Mouse (Mus musculus) liver, adult 2 months (tissue): ENCODE measurements around the gene Tmem269. TPM values are rescaled to one million over a fixed set of nuclear protein-coding genes. Genes with fewer than 3 reads are reported as not detected.

Experiments used
- DNase-seq: peaks from one replicate; pipeline ENCODE4 v3.0.0-alpha.2; 2011; ENCODE audit warnings: low read depth, low spot score; ENCODE audit errors: extremely low read depth
- H3K27ac ChIP-seq: fragments of 200-500 bp; replicated peaks from 2 replicates; pipeline ENCODE4 v1.5.1; 2012; ENCODE audit warnings: low read depth, mild to moderate bottlenecking, control low read depth, inconsistent platforms, low read length; ENCODE audit not compliant: insufficient read depth
- H3K27me3 ChIP-seq: fragments of 200-500 bp; 2 replicates; pipeline ENCODE4 v1.6.1; 2012; ENCODE audit warnings: mild to moderate bottlenecking, moderate library complexity, low read length, inconsistent platforms; ENCODE audit not compliant: control insufficient read depth, insufficient read depth
- H3K36me3 ChIP-seq: fragments of 200-500 bp; 2 replicates; pipeline ENCODE4 v1.6.1; 2012; ENCODE audit warnings: low read length, inconsistent platforms; ENCODE audit not compliant: control insufficient read depth, insufficient read depth
- H3K4me1 ChIP-seq: fragments of 200-500 bp; 2 replicates; pipeline ENCODE4 v1.6.1; 2011; ENCODE audit warnings: low read length; ENCODE audit not compliant: control insufficient read depth, insufficient read depth
- H3K4me3 ChIP-seq: fragments of 200-500 bp; 2 replicates; pipeline ENCODE4 v1.5.1; 2011; ENCODE audit warnings: low read depth, mild to moderate bottlenecking, control low read depth, low read length, moderate library complexity; ENCODE audit not compliant: insufficient read depth
- H3K79me2 ChIP-seq: fragments of 200-500 bp; 2 replicates; pipeline ENCODE4 v1.6.1; 2012; ENCODE audit warnings: inconsistent platforms, mild to moderate bottlenecking, low read length, moderate library complexity; ENCODE audit not compliant: control insufficient read depth, insufficient read depth
- H3K9ac ChIP-seq: fragments of 200-500 bp; 2 replicates; pipeline ENCODE4 v1.6.1; 2012; ENCODE audit warnings: low read depth, mild to moderate bottlenecking, control low read depth, inconsistent platforms, low read length
- CTCF ChIP-seq: fragments of 200-500 bp; IDR thresholded peaks from 2 replicates; pipeline ENCODE4 v1.5.1; 2011; ENCODE audit warnings: low read depth, low read length, control low read depth
- POLR2A ChIP-seq: fragments of 200-500 bp; IDR thresholded peaks from 2 replicates; pipeline ENCODE4 v1.6.1; 2011; ENCODE audit warnings: low read length, control low read depth; ENCODE audit not compliant: insufficient read depth; ENCODE audit errors: extremely low read depth
- WGBS: fragments of 180-500 bp; shearing (Covaris S2); methylation state at CpG from one replicate; pipeline ENCODE4 v1.1.7; 2018; 5-methylcytosine and 5-hydroxymethylcytosine counted together
- polyA plus RNA-seq: library from polyadenylated mRNA; depleted of rRNA; stranded (reverse); fragments of >200 nt; gene quantifications from 2 replicates; pipeline ENCODE4 v1.2.3, GENCODE M21; 2012
- total RNA-seq: library from RNA; depleted of rRNA; stranded (reverse); fragments of >200 nt; gene quantifications from 2 replicates; pipeline ENCODE4 v1.2.3, GENCODE M21; 2014

The Tmem269 gene
- total and polyA plus RNA-seq, 2 experiments, result 0.06 to 0.09 TPM

DNA sequence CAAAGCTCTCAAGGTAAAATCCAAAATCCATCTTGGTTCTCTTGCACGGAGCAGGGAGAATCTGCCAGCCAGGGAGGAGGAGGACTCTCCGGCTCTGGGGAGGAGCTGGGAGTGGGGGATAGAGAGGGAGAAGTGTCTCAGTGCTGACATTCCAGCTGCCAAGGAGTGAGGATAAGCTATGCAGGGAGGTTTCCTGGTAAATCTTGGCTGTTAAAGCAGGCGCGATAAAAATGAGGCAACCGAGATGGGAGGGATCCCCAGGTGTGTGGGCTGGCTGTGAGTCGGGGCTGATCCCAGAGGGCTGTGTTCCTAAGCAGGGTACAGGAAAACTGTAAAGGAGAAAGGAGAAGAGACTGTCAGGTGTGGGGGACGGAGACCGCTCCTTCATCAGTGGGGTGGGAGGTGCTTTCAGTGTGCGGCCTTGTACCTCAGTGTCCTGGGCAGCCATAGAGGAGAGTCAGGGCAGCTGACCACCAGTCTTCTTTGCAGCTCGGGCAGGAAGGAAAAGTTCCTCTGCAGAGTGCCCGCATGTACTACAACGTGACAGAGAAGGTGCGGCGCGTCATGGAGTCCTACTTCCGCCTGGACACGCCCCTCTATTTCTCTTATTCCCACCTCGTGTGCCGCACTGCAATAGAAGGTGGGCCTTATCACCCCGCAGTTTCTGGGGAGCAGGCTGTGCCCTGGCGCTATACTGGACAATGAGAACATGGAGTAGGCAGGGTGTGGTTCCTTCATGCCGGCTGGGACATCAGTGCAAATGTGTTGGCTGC lies 26.6 kb upstream of the Tmem269 start:
- Histone ChIP-seq H3K36me3 (peaks cover 11% of the 10 kb centered on the region; the same call in 1 of the 2 replicates), H3K4me3 (no peak overlapping the region), H3K27me3 (no peaks in the 10 kb centered on the region), H3K27ac (no peak overlapping the region), H3K4me1 (peaks cover 6% of the 10 kb centered on the region; the same call in 1 of the 2 replicates), H3K79me2 (no peaks in the 10 kb centered on the region), H3K9ac (no peak overlapping the region)
- DNase-seq, result no peak
- 90% methylated on average over 22 of the region's 22 CpGs for WGBS
- no peak for TF ChIP-seq POLR2A
- no peak for TF ChIP-seq CTCF

DNA sequence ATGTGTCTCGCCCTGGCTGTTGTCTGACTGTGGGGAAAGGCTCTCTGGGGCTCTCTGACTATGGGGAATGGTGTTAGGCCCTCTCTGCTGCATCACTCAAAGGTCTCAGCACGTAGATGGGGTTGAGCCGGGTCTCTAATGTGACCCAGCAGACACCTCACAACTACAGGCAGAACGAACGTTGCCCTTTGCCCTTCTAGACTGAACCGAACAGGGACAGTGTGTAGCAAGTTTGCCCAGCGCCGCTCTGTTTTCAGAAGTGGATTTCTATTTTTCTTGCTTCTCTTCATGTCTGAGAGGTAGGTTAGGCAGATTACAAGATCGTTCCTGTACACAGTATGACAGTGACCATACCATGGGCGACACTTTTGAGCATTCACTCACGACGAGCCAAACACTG lies 24.6 kb upstream of the Tmem269 start:
- no peak overlapping the region for H3K4me3 ChIP-seq
- H3K9ac ChIP-seq, result no peak overlapping the region
- no peaks in the 10 kb centered on the region for H3K79me2 ChIP-seq
- H3K27me3 ChIP-seq, result no peaks in the 10 kb centered on the region
- peaks cover 7% of the 10 kb centered on the region; the same call in 1 of the 2 replicates for H3K36me3 ChIP-seq
- H3K4me1 ChIP-seq, result peaks cover 6% of the 10 kb centered on the region; the same call in 1 of the 2 replicates
- TF ChIP-seq POLR2A, result no peak
- TF ChIP-seq CTCF, result no peak
- peak; percentile 75 for DNase-seq
- WGBS, result 40% methylated on average over 12 of the region's 12 CpGs
- H3K27ac ChIP-seq, result peak overlapping the region; percentile 60

DNA sequence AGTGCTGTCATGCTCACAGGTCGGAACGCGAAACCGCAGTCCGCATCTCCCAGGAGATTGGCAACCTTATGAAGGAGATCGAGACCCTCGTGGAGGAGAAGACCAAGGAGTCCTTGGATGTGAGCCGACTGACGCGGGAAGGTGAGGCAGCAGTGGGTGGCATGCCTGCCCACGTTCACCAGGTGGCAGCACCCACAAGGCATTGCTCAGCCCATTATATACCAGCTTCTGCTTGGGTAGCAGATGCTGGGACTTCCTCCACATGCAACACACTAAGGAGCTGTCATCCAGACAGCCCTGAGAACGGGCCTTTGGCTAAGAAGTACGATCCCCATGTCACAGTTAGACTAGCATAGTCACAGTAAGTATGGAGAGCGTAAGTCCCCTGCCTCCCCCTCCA lies 23.6 kb upstream of the Tmem269 start:
- Histone ChIP-seq H3K27me3 (no peaks in the 10 kb centered on the region), H3K9ac (no peak overlapping the region), H3K4me3 (no peak overlapping the region), H3K27ac (no peak overlapping the region), H3K79me2 (no peaks in the 10 kb centered on the region), H3K4me1 (peaks cover 6% of the 10 kb centered on the region; the same call in 1 of the 2 replicates), H3K36me3 (peaks cover 7% of the 10 kb centered on the region; the same call in 1 of the 2 replicates)
- 91% methylated on average over 14 of the region's 14 CpGs for WGBS
- TF ChIP-seq CTCF, result peak; percentile 78
- no peak for TF ChIP-seq POLR2A
- no peak for DNase-seq

DNA sequence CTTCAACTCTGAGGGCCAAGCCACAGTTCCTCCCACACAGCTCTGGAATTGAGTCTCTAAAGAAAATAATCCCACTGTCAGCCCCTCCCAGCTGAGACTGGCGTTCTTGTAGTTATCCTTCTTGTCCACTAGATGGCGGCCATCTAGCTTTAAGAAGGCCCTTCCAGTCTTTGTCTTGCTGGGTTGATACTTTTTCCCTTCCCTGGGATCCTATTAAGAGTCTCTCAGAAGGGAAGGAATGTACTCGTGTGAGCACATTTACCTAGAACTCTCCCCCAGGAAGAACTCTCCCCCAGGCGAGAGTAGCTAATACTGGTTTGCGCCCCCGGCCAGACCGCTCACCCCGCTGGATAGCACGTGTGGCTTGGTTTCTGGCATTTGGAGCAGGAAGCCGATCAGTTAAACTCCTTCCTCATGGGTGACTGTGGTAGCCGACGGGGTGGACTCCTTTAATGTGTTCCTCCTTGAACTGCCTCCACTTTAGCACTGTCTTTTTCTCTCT lies 21.2 kb upstream of the Tmem269 start:
- no peak overlapping the region for H3K27ac ChIP-seq
- peak overlapping the region; percentile 27; the same call in 1 of the 2 replicates for H3K4me3 ChIP-seq

DNA sequence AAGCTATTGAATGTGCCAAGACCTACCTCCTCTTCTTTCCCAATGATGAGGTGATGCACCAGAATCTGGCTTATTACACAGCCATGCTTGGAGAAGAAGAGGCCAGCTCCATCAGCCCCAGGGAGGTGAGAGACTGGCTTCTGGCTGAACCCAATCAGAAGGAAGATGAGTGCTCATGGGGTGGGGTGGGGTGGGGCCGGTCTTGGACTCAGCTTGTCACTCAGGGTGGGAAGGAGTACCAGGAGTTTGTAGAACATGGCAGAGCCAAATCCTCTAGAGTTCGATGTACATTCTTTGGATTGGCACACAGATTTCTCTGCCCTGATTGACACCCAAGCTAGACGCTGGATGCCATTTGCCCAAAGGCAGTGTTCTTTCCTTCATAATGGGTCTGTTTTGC lies 20.6 kb upstream of the Tmem269 start:
- H3K27me3 ChIP-seq, result no peaks in the 10 kb centered on the region
- no peaks in the 10 kb centered on the region for H3K79me2 ChIP-seq
- H3K9ac ChIP-seq, result no peak overlapping the region
- no peak for DNase-seq
- H3K36me3 ChIP-seq, result peaks cover 7% of the 10 kb centered on the region; the same call in 1 of the 2 replicates
- H3K4me1 ChIP-seq, result peaks cover 6% of the 10 kb centered on the region; the same call in 1 of the 2 replicates
- WGBS, result 70% methylated on average over 3 of the region's 3 CpGs
- H3K27ac ChIP-seq, result no peak overlapping the region
- TF ChIP-seq CTCF (no peak), POLR2A (no peak)
- no peak overlapping the region for H3K4me3 ChIP-seq

More for the DNA sequence above, 21.2 kb upstream of the Tmem269 start:
- Histone ChIP-seq H3K36me3 (peaks cover 7% of the 10 kb centered on the region; the same call in 1 of the 2 replicates), H3K27me3 (no peaks in the 10 kb centered on the region), H3K79me2 (no peaks in the 10 kb centered on the region), H3K4me1 (peaks cover 6% of the 10 kb centered on the region; the same call in 1 of the 2 replicates), H3K9ac (no peak overlapping the region; the same call in 1 of the 2 replicates)
- TF ChIP-seq POLR2A, result no peak
- TF ChIP-seq CTCF, result peak; percentile 54; the same call in 1 of the 2 replicates
- 58% methylated on average over 12 of the region's 12 CpGs for whole genome bisulfite sequencing
- no peak for DNase-seq

DNA sequence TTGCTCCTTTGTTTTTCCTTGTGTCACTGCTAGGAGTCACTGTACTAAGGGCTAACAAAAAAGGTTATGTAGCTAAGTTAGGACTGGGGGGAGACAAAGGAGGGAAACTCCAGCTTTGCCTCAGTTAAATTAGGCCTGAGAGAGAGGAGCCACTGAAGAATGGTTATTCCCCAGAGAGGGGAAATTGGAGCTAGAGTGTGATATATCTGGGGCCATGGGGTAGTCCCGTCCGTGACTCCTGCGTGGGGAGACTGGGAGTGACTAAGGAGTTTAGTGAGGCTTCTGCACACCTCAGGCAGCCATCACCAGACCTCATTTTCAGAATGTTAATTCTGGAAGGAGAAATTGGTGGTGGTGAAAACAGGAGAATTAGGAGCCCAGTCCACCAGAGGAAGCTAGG lies 16.3 kb upstream of the Tmem269 start:
- H3K79me2 ChIP-seq, result peaks cover 9% of the 10 kb centered on the region; the same call in 1 of the 2 replicates
- WGBS, result 96% methylated on average over 3 of the region's 3 CpGs
- H3K36me3 ChIP-seq, result no peaks in the 10 kb centered on the region; the same call in 1 of the 2 replicates
- no peaks in the 10 kb centered on the region; the same call in 1 of the 2 replicates for H3K4me1 ChIP-seq
- no peak overlapping the region for H3K9ac ChIP-seq
- no peaks in the 10 kb centered on the region for H3K27me3 ChIP-seq
- H3K4me3 ChIP-seq, result no peak overlapping the region
- no peak for DNase-seq
- H3K27ac ChIP-seq, result no peak overlapping the region
- TF ChIP-seq CTCF, result no peak
- TF ChIP-seq POLR2A, result no peak
